Mouse (Mus musculus) megakaryocyte, adult 5-6 weeks (primary cell): ENCODE results near the gene Prdm9. TPM values are rescaled to one million over a fixed set of nuclear protein-coding genes. Genes with fewer than 3 reads are reported as not detected.
"Not testable (repeated sequence)": the region's sequence is repeated elsewhere in the genome, so short reads cannot be mapped to it uniquely, and the experiment has no call there.

ENCODE experiments used
- ATAC-seq: 2 replicates; pipeline ENCODE4 v1.8.0; 2016; ENCODE audit warnings: mild to moderate bottlenecking, inconsistent platforms; ENCODE audit not compliant: poor library complexity, severe bottlenecking
- total RNA-seq, 2 experiments: library from RNA; stranded (forward) in 1 of 2; stranded (reverse) in 1 of 2; fragments of 153-499, 151-499 nt in 1 of 2; fragments of 221-1000, 200-1000 nt in 1 of 2; gene quantifications; 2 replicates each; pipeline versions ENCODE4 v1.2.3 to v1.2.4; 2015 to 2017

The Prdm9 gene
- total RNA-seq (2015), result 2.2 and 7.0 TPM in 2 replicates
- 3.5 and 4.5 TPM in 2 replicates for total RNA-seq (2017)

- peak; percentile 99 for ATAC-seq
Measured at GRCm38 (mm10) chr17:15564014-15564927, at the start of gene Prdm9. Gene Prdm9, minus strand, starts transcription at chr17:15564354.

GRCm38 (mm10) chr17:15599496-15599895 lies 35.3 kb upstream of the Prdm9 start:
- ATAC-seq, result no peak

DNA sequence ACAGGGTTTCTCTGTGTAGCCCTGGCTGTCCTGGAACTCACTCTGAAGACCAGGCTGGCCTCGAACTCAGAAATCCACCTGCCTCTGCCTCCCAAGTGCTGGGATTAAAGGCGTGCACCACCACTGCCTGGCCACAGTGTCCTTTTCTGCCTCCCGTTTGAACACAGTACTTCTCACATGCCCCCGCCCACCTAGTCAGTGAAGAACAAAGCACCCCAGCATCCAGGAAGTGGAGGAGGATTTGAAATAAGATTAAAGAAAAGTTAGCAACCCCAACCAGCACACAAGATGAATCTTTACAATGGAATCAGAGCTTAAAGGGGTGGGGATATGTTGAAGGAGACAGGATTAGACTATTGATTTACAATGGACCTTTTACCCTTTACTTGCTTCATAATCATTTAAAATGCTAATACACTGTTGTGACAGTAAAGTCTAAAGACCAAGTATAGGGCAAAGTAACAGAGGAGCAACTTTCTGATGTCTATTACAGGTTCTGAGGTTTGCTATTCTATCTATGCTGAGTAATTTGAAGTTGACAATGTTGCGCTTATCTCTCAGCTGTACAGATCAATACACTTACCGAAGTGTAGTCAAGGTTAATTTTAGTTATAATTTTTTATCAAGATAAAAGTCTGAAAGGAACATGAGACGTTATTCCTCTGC lies 27.2 kb upstream of the Prdm9 start:
- no peak for ATAC-seq

GRCm38 (mm10) chr17:15588116-15588515 lies 24.0 kb upstream of the Prdm9 start:
- no peak for ATAC-seq

GRCm38 (mm10) chr17:15585691-15586090 lies 21.5 kb upstream of the Prdm9 start:
- no peak for ATAC-seq

GRCm38 (mm10) chr17:15583071-15583470 lies 18.9 kb upstream of the Prdm9 start:
- peak; percentile 85 for ATAC-seq

DNA sequence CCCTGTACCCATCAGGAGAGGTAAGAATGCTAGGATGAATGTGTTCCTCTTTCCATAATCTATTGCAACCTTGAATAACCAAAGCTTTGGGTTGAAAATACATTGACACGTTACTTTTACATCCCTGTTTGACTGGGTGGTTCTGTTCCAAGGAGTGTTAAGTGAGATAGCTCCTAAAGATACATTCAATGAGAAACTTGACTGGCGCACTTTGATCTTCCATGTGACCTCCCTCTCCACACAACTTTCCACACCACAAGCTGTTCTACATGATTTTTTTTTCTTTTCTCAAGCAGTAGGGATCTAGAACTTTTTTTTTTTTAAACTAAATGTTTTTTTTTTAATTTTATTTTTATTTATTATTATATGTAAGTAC lies 15.9 kb upstream of the Prdm9 start:
- no peak for ATAC-seq

DNA sequence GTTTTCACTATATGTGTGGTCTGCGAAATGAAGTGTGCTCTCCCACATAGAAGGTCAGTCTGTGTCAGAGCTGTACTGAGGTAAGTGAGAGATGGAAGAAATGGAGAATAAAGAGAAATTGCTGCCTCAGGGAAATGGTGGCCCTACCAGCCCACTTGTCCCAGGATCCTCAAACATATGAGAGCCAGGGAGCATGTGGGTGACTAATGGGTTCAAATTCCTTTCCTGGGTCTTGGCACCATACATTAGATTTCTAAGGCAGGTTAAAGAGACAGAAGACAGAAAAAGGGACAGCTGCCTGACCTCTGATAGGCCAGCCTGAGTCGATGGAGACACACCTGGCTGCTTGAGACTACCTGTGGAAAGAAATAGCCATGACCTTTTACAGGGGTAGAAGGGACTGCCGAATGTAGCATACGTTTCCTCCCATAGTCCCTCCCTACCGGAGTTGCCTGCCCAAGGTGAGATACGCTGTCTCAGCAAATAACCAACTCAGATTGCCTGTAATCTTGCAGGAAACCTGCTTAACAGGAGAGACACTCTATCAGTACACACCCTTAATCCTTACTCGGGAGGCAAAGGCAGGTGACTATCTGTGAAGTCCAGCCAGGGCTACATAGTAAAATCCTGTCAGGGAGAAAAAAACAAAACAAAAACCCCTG lies 15.4 kb upstream of the Prdm9 start:
- ATAC-seq, result no peak

GRCm38 (mm10) chr17:15577291-15577694 lies 13.1 kb upstream of the Prdm9 start:
- ATAC-seq, result peak; percentile 97

- no peak for ATAC-seq
Measured at GRCm38 (mm10) chr17:15575056-15575455, 10.9 kb upstream of the Prdm9 start.

- no peak for ATAC-seq
Measured at GRCm38 (mm10) chr17:15566908-15567307, 2.8 kb upstream of the Prdm9 start.

DNA sequence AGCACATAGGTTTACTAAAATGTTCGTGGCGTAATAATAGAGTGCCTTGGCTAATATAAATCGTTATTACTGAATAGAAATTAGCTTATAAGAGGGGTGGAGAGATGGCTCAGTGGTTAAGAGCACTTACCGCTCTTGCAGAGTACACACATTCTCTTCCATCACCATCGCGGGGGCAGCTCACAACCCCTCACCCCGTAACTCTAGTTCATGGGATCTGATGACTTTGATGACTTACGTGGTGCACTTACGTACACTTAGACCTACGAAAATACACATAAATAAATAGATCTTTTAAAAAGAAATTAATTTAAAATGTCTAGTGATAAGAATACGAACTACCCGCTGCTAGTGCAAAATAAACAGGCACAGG lies 760 bp upstream of the Prdm9 start:
- no peak for ATAC-seq

DNA sequence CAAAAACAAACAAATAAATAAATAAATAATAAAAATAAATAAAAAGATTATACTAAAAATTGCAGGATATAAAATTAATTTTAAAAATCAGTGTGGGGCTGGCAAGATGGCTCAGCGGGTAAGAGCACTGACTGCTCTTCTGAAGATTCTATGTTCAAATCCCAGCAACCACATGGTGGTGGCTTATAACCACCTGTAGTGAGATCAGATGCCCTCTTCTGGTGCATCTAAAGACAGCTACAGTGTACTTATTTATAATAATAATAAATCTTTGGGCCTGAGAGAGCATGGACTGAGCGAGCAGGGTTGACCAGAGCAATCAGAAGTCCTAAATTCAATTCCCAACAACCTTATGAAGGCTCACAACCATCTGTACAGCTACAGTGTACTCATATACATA lies 4.2 kb downstream of the Prdm9 start:
- no peak for ATAC-seq

GRCm38 (mm10) chr17:15549713-15550112 lies 14.4 kb downstream of the Prdm9 start:
- ATAC-seq, result no peak

GRCm38 (mm10) chr17:15546440-15546839 lies 17.7 kb downstream of the Prdm9 start:
- ATAC-seq, result no peak

DNA sequence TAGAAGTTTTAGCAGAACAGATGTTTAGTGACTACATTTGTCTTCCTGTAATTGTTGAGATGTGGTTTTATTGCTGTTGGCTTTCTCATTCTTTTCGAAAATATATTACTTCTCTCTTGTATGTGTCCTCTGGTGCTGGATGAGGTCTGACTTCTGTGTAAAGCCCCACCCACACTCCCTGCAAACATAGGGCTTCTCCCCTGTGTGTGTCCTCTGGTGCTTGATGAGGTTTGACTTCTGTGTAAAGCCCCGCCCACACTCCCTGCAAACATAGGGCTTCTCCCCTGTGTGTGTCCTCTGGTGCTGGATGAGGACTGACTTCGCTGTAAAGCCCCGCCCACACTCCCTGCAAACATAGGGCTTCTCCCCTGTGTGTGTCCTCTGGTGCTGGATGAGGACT lies 20.3 kb downstream of the Prdm9 start:
- not testable (repeated sequence) for ATAC-seq

DNA sequence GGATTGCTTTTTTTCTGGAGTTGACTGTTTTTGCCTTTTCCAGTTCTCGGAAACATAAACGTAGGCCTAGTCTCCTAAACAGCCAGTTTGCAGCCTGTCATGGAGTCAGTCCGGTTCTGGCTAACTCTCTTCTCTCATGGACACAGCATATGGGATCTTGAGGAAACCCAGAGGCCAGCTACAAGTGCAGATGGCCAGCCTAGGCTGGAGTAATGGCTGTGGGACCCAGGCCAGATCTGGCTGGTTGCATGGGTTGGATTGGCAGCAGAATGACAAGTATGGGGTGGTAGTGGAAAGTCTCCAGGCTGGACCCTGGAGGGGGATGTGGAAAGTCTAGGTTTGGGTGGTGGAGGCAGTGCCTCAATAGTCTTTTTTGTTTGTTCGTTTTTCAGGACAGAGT lies 23.8 kb downstream of the Prdm9 start:
- ATAC-seq, result no peak

DNA sequence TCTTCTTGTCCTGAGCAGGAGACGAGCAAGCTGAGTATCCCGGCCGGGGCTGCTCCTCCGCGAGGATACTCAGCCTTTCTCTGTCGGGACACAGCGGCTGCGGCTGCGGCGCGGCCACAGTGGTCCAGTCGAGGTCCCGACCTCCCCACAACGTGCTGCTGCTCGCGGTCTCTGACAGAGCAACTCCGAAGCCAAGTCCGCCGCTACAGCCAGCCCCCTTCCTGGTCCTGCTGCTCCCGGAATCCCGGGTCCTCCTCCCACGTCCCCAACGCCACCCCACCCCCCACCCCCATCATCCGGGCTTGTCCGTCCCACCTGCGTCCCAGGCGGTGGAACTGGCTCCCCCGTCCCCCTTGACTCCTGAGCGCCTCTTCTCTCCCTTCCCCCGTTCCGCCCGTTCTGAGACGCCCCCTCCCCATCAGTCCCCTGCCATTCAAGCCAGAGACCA lies 27.7 kb downstream of the Prdm9 start:
- ATAC-seq, result peak; percentile 55

DNA sequence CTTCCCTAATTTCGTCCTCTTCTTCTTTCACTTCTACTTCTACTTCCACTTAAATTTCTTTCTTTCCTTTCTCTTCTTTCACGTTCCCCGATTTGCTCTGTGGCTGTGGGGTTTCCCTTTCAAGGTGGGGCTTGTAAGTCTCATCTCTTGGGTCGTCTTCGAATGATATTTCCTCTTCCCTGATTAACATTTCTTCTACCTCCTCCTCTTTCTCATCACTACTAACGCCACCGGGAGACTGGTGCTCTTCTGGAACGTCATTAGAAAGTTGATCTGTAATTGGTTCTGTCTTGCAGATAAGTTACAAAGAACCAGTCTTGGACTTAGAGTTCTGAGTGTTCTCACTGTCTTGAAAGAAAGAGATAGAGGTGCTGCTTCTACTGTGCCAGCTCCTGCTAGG lies 28.2 kb downstream of the Prdm9 start:
- ATAC-seq, result peak; percentile 55

- peak; percentile 55 for ATAC-seq
Measured at GRCm38 (mm10) chr17:15535162-15535800, 28.9 kb downstream of the Prdm9 start.

DNA sequence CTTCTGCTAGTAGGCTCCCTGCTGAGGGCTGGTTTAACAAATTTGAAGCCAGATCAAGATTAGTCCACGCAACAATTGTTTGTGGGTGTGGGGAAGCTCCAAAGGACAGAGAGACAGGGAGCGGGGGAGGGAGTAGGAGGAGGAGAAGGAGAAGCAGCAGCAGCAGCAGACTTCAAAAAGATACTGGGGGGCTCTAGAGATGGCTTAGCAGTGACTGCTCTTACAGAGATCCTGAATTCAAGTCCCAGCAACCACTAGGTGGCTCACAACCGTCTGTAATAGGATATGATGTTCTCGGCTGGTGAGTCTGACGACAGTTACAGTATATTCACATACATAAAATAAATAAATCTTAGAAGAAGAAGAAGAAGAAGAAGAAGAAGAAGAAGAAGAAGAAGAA lies 34.0 kb downstream of the Prdm9 start:
- ATAC-seq, result no peak
